Mouse (Mus musculus) limb, embryonic 11.5 days (tissue): Measurements from ENCODE around the gene Tnrc6a. TPM values are rescaled to one million over a fixed set of nuclear protein-coding genes. Genes with fewer than 3 reads are reported as not detected.

Experiments
- ATAC-seq: fragments of 200-750 bp; cut with Nextera tagmentation; 2 replicates; pipeline ENCODE4 v1.8.0; 2017; ENCODE audit warnings: low read depth; ENCODE audit not compliant: insufficient number of reproducible peaks, low FRiP score, low TSS enrichment
- DNase-seq: peaks from one replicate; pipeline ENCODE4 v3.0.0-alpha.2; 2015; ENCODE audit warnings: low spot score
- H3K27ac ChIP-seq: fragments of 300-500 bp; sonication (generic); replicated peaks from 2 replicates; pipeline ENCODE4 v1.5.1; 2014; ENCODE audit warnings: low read depth, mild to moderate bottlenecking, low read length
- H3K27me3 ChIP-seq: fragments of 300-500 bp; sonication (generic); 2 replicates; pipeline ENCODE4 v1.6.1; 2014; ENCODE audit warnings: mild to moderate bottlenecking, low read length, mixed read lengths; ENCODE audit not compliant: control insufficient read depth, insufficient read depth
- H3K36me3 ChIP-seq: fragments of 300-500 bp; sonication (generic); 2 replicates; pipeline ENCODE4 v1.6.1; 2014; ENCODE audit warnings: mild to moderate bottlenecking, low read length, moderate library complexity, mixed read lengths; ENCODE audit not compliant: control insufficient read depth, insufficient read depth
- H3K4me1 ChIP-seq: fragments of 300-500 bp; sonication (generic); 2 replicates; pipeline ENCODE4 v1.6.1; 2014; ENCODE audit warnings: low read length, mixed read lengths; ENCODE audit not compliant: control insufficient read depth, insufficient read depth
- H3K4me2 ChIP-seq: fragments of 300-500 bp; sonication (generic); 2 replicates; pipeline ENCODE4 v1.6.1; 2014; ENCODE audit warnings: low read depth, mild to moderate bottlenecking, moderate library complexity; ENCODE audit not compliant: severe bottlenecking
- H3K4me3 ChIP-seq: fragments of 300-500 bp; sonication (generic); 2 replicates; pipeline ENCODE4 v1.5.1; 2014; ENCODE audit warnings: low read depth, low read length
- H3K9ac ChIP-seq: fragments of 300-500 bp; sonication (generic); 2 replicates; pipeline ENCODE4 v1.6.1; 2014; ENCODE audit warnings: mild to moderate bottlenecking, low read length
- H3K9me3 ChIP-seq: fragments of 300-500 bp; sonication (generic); 2 replicates; pipeline ENCODE4 v1.6.1; 2016; ENCODE audit warnings: low read length; ENCODE audit not compliant: control insufficient read depth
- WGBS: fragments of 180-500 bp; shearing (Covaris S2); extraction: QIAGEN DNeasy Blood & Tissue Kit; methylation state at CpG from one replicate; pipeline ENCODE4 v1.1.7; 2014; 5-methylcytosine and 5-hydroxymethylcytosine counted together
- polyA plus RNA-seq: library from polyadenylated mRNA; unstranded; fragments of >200 nt; fragmentation: Nextera tagmentation; extraction: Ambion mirVana; gene quantifications from 2 replicates; pipeline ENCODE4 v1.2.1, GENCODE M21; 2014

Gene Tnrc6a
- polyA plus RNA-seq, 1 experiment from 2014 or later, result 70.0 TPM

DNA sequence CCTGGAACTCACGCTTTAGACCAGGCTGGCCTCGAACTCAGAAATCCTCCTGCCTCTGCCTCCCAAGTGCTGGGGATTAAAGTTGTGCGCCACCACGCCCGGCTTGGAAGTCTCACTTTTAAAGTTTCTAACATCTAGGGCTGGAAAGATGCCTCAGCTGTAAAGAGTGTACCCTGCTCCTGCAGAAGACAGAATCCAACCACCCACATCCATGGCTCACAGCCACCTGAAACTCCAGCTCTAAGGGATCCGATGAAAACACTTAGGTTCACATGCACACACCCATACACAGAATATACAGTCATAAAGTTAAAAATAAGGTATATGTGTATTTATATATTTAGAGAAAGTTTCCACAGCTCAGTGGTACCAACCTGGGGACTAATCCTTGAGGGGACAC, 10.1 kb upstream of the Tnrc6a start:
- H3K27me3 ChIP-seq, result no peaks in the 10 kb centered on the region
- no peak overlapping the region for H3K4me3 ChIP-seq
- H3K27ac ChIP-seq, result no peak overlapping the region
- H3K4me1 ChIP-seq, result no peaks in the 10 kb centered on the region
- no peaks in the 10 kb centered on the region for H3K9me3 ChIP-seq
- DNase-seq (no peak), ATAC-seq (no peak)
- no peak overlapping the region for H3K9ac ChIP-seq
- H3K4me2 ChIP-seq, result no peak overlapping the region
- 94% methylated on average over 6 of the region's 6 CpGs for WGBS
- no peaks in the 10 kb centered on the region for H3K36me3 ChIP-seq

DNA sequence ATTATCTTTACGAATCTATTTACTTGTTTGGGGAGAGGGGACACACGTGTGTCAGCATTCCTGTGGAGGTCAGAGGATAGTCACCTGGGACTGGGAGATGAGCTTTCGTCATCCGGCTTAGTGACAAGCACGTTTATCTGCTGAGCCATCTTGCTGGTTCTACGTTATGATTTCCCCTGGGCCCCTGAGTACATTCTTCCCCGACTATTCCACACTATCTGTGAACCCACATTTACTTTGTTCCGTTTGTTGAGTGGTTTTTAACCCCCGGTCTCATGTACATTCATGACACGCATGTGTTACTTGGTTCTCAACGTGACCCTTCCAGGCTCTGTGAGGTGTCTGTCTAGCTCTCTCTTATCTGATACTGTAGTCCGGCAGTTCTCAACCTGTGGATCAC, 6.9 kb upstream of the Tnrc6a start:
- ATAC-seq (no peak), DNase-seq (no peak)
- Histone ChIP-seq H3K27ac (no peak overlapping the region), H3K4me2 (no peak overlapping the region), H3K4me1 (no peaks in the 10 kb centered on the region), H3K9me3 (no peaks in the 10 kb centered on the region), H3K4me3 (no peak overlapping the region), H3K27me3 (no peaks in the 10 kb centered on the region), H3K36me3 (no peaks in the 10 kb centered on the region), H3K9ac (no peak overlapping the region)
- WGBS, result 84% methylated on average over 12 of the region's 12 CpGs

DNA sequence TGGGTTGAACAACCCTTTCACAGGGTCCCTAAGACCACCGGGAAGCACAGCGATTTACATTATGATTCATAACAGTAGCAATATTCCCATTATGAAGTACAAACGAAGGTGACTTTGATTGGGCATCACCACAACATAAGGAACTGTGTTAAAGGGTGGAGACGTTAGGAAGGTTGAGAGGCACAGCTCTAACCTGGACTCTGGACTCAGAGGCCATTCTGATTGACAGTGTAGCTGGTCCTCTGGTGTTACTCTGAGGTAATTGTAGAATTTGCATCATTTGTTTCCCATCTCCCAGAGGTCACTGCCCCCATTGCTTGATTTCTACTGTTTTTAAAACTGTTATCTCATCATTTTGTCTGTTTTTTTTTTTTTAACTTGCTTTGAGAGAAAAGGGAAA, 6.5 kb upstream of the Tnrc6a start:
- H3K27ac ChIP-seq, result no peak overlapping the region

DNA sequence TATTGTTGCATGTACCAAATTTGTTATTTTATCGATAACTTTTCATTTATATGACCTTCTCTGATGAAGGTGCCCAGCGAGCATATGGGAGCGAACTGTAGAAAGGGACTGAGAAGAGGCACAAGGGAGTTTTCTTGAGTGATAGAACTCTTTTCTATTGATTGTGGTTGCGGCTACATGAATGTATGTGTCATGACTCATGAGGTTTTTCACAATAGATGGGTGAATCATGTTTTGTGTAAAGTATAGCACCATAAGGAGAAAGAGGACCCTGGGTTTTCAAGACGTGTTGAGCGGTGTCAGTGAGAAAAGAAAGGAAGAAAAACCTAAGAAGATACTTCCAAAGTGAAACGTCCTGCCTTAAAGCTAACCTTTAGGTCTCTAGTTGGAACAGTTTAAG, 3.2 kb upstream of the Tnrc6a start:
- H3K27ac ChIP-seq, result no peak overlapping the region
- no peaks in the 10 kb centered on the region for H3K9me3 ChIP-seq
- 87% methylated on average over 7 of the region's 7 CpGs for WGBS
- no peaks in the 10 kb centered on the region for H3K4me1 ChIP-seq
- DNase-seq (no peak), ATAC-seq (no peak)
- H3K9ac ChIP-seq, result no peak overlapping the region
- H3K4me3 ChIP-seq, result no peak overlapping the region
- no peak overlapping the region for H3K4me2 ChIP-seq
- H3K27me3 ChIP-seq, result no peaks in the 10 kb centered on the region
- H3K36me3 ChIP-seq, result no peaks in the 10 kb centered on the region

More for the DNA sequence above, 6.5 kb upstream of the Tnrc6a start:
- H3K9ac ChIP-seq, result no peak overlapping the region
- H3K4me2 ChIP-seq, result no peak overlapping the region
- DNase-seq, result no peak
- WGBS, result 80% methylated on average over 4 of the region's 4 CpGs
- no peaks in the 10 kb centered on the region for H3K36me3 ChIP-seq
- no peak overlapping the region for H3K4me3 ChIP-seq
- no peaks in the 10 kb centered on the region for H3K9me3 ChIP-seq
- H3K4me1 ChIP-seq, result no peaks in the 10 kb centered on the region
- no peaks in the 10 kb centered on the region for H3K27me3 ChIP-seq
- no peak for ATAC-seq

DNA sequence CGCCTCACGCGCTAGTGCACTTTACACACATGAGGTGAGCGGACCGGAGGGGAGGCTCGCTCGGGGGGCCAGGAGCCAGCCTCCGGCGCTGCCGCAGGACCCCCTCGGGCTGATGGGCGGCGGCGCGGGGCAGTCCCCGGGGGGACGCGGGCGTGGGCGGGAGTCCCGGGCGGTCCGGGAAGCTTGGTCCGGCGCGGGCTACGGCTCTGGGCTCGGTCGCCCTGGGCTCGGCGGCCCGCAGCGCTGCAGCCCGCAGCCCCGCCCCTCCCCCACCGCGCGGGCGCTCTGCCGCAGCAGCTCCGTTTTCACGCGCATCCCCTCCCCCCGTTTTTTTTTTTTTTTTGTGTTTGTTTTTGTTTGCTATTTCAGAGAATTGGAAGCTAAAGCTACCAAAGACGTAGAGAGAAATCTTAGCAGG, 623 bp downstream of the Tnrc6a start:
- Histone ChIP-seq H3K4me2 (peak overlapping the region; percentile 44), H3K4me3 (peak overlapping the region; percentile 95), H3K4me1 (no peaks in the 10 kb centered on the region), H3K27me3 (no peaks in the 10 kb centered on the region), H3K9ac (peak overlapping the region; percentile 99), H3K9me3 (no peaks in the 10 kb centered on the region), H3K27ac (peak overlapping the region; percentile 95), H3K36me3 (no peaks in the 10 kb centered on the region)
- under 1% methylated on average over 29 of the region's 45 CpGs for WGBS
- DNase-seq (no peak), ATAC-seq (peak; percentile 72)

DNA sequence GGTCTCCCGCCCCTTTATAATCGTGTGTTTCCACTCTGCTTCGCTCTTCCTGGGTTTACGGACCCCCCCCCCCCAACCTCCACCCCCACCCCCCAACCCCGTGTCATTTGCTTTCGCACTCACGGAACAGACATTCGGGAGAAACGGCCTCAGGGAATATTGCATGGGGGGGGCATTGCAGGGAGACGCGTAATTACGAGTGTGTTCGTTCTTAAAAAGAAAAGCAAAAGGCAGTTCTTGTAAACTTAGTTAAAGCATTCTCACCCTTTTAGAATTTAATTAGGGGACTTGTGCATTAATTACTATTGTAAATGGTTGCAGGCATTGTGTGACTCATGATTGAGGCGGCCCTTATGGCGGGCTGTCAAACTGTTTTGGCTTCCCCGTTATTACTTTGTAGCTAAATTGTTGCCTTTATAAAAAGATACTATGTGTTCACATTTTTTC, 1.1 kb downstream of the Tnrc6a start:
- H3K4me3 ChIP-seq, result peak overlapping the region; percentile 95
- peak overlapping the region; percentile 44 for H3K4me2 ChIP-seq
- no peaks in the 10 kb centered on the region for H3K9me3 ChIP-seq
- H3K27me3 ChIP-seq, result no peaks in the 10 kb centered on the region
- no peak overlapping the region; the same call in 1 of the 2 replicates for H3K27ac ChIP-seq
- 2% methylated on average over 16 of the region's 16 CpGs for WGBS
- no peaks in the 10 kb centered on the region for H3K36me3 ChIP-seq
- DNase-seq (peak; percentile 41), ATAC-seq (peak; percentile 18; the same call in 1 of the 2 replicates)
- no peaks in the 10 kb centered on the region for H3K4me1 ChIP-seq
- peak overlapping the region; percentile 99 for H3K9ac ChIP-seq

DNA sequence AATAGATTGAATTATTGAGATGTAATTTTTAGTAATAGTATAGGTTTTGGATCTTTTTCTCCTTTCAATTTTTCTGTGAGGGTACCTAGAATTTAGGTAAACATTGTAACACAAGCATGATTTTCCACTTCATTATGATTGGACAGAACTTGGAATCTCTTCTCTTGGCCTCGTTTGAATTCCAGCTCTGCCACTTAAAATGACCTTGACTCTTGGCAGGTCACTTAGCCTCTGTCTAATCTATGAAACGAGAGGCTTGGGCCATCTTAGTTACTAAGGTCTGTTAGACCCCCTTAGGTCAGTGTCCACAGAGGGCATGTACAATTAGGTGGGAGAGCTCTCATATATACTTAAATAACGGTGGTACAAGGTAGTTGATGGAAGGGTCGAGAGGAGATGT, 2.4 kb downstream of the Tnrc6a start:
- H3K36me3 ChIP-seq, result no peaks in the 10 kb centered on the region
- no peaks in the 10 kb centered on the region for H3K9me3 ChIP-seq
- H3K27me3 ChIP-seq, result no peaks in the 10 kb centered on the region
- ATAC-seq (no peak), DNase-seq (no peak)
- H3K4me2 ChIP-seq, result no peak overlapping the region
- H3K27ac ChIP-seq, result no peak overlapping the region
- H3K9ac ChIP-seq, result no peak overlapping the region
- H3K4me3 ChIP-seq, result no peak overlapping the region
- WGBS, result 65% methylated on average over 4 of the region's 4 CpGs
- H3K4me1 ChIP-seq, result no peaks in the 10 kb centered on the region

DNA sequence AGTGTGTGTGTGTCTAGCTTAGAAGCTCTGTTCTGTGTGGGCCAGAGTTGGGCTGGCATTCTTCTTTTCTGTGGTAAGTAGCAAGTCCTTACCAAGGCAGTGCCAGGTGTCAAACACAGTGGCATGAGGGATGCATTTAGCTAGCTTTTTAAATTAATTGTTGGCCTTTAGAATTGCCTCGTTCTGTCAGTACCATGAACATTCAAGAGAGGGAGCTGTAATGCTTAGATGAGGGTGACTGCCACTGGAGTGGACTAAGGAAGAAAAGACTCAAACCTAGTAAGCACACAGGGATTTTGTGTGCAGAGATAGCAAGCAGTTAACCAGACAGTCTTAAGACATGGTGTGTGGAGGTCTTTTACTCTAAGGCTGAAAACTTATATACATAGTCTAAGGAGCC, 3.6 kb downstream of the Tnrc6a start:
- Histone ChIP-seq H3K4me3 (no peak overlapping the region), H3K4me1 (no peaks in the 10 kb centered on the region), H3K9me3 (no peaks in the 10 kb centered on the region), H3K27me3 (no peaks in the 10 kb centered on the region), H3K9ac (no peak overlapping the region), H3K27ac (no peak overlapping the region), H3K4me2 (no peak overlapping the region), H3K36me3 (no peaks in the 10 kb centered on the region)
- DNase-seq (no peak), ATAC-seq (no peak)
- 73% methylated on average over 1 of the region's 1 CpGs for WGBS

DNA sequence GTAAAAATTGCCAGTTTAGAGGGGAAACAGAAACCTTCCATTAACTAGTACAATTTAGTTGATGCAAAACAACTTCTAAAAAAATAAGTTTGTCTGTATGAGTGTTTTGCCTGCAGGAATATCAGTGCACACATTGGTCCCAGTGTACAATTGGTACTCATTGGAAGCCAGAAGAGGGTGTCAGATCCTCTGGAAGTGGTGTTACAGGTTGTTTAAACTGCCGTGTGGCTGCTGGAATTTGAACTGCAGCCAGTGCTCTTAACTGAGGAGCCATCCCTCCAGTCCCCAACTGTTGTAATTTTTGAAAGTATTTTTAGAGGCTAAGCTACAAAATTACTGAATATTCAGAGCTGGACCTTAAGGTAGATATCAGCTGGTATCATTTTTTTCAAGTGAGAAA, 4.3 kb downstream of the Tnrc6a start:
- Histone ChIP-seq H3K9me3 (no peaks in the 10 kb centered on the region), H3K9ac (no peak overlapping the region), H3K4me2 (no peak overlapping the region), H3K4me3 (no peak overlapping the region), H3K36me3 (no peaks in the 10 kb centered on the region), H3K27ac (no peak overlapping the region), H3K27me3 (no peaks in the 10 kb centered on the region), H3K4me1 (no peaks in the 10 kb centered on the region)
- 32% methylated on average over 1 of the region's 1 CpGs for WGBS
- DNase-seq (no peak), ATAC-seq (no peak)
